Mouse (Mus musculus): ENCODE measurements around the gene Pgap3. TPM values are rescaled to one million over a fixed set of nuclear protein-coding genes. Genes with fewer than 3 reads are reported as not detected.

Gene Pgap3
- polyA plus RNA-seq, 1 experiment from 2014 or later, result 12.6 TPM

DNA sequence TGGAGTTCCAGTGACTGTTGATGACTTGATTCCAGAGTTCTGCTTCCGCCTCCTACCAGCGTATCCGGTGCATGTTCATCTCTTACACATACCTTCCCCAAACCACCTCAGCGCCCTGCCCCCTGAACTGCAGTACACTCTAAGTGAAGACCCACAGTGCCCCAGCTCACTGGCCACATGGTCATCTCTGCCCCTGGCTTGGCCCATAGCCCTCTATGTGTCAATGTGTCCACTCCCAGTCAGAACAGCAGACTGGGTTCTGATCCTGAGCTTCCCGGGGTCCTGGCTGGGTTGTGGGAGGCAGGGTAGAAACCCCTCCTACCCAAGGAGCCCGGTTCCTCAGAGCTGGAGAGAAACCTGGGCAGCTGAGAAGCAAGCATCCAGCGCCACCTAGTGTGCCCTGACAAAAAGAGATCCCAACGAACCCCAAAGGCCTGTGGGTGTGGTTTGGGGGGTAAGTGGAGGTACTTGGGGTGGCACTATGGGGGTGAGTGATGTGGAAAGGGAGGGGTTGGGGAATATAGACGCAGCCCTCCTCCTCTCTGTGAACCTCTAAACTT is 11.0 kb downstream of the Pgap3 start:
- Histone ChIP-seq H3K27ac (ENCODE audit: low read length) (no peak overlapping the region), H3K27me3 (ENCODE audit: control insufficient read depth, insufficient read depth, low read length) (peaks cover 9% of the 10 kb centered on the region; the same call in 1 of the 2 replicates), H3K9ac (replicated peaks; ENCODE audit: low read depth, low read length) (no peak overlapping the region), H3K4me1 (ENCODE audit: control insufficient read depth, insufficient read depth, low read length) (peaks cover 20% of the 10 kb centered on the region; the same call in 1 of the 2 replicates), H3K9me3 (ENCODE audit: control insufficient read depth, low read depth, low read length) (no peaks in the 10 kb centered on the region), H3K4me3 (ENCODE audit: low read depth, low read length) (no peak overlapping the region), H3K4me2 (replicated peaks; ENCODE audit: low read depth, low read length) (no peak overlapping the region), H3K36me3 (ENCODE audit: control insufficient read depth, insufficient read depth, low read length) (no peaks in the 10 kb centered on the region)
- no peak for ATAC-seq (ENCODE audit: insufficient number of reproducible peaks, insufficient read depth, low FRiP score, low read depth)
- WGBS, result 28% methylated on average over 9 of the region's 9 CpGs

DNA sequence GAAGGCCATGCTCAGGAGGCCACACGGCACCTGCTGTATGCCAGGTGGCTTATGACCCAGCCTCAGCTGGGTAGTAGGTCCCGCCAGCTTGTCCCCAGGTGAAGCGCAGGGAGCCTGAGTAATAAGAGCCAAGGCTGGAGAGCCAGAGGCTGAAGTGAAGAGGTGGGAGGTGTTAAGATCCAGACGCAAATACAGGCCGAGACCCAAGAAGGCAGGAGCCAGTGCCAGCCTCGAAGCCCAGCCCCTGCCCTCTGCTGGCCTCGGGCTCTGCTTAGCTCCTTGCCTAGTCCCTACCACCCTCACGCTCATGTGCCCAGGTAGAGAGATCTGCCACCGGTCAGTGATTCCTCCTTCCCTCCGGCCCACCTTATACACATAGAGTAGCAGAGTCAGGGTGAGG is 12.0 kb downstream of the Pgap3 start:
- Histone ChIP-seq H3K36me3 (ENCODE audit: control insufficient read depth, insufficient read depth, low read length) (no peaks in the 10 kb centered on the region), H3K9ac (replicated peaks; ENCODE audit: low read depth, low read length) (no peak overlapping the region), H3K27ac (ENCODE audit: low read length) (no peak overlapping the region), H3K4me1 (ENCODE audit: control insufficient read depth, insufficient read depth, low read length) (peaks cover 10% of the 10 kb centered on the region; the same call in 1 of the 2 replicates), H3K4me3 (ENCODE audit: low read depth, low read length) (no peak overlapping the region), H3K9me3 (ENCODE audit: control insufficient read depth, low read depth, low read length) (no peaks in the 10 kb centered on the region), H3K4me2 (replicated peaks; ENCODE audit: low read depth, low read length) (no peak overlapping the region), H3K27me3 (ENCODE audit: control insufficient read depth, insufficient read depth, low read length) (peaks cover 9% of the 10 kb centered on the region; the same call in 1 of the 2 replicates)
- WGBS, result 74% methylated on average over 10 of the region's 10 CpGs
- ATAC-seq (ENCODE audit: insufficient number of reproducible peaks, insufficient read depth, low FRiP score, low read depth), result no peak

DNA sequence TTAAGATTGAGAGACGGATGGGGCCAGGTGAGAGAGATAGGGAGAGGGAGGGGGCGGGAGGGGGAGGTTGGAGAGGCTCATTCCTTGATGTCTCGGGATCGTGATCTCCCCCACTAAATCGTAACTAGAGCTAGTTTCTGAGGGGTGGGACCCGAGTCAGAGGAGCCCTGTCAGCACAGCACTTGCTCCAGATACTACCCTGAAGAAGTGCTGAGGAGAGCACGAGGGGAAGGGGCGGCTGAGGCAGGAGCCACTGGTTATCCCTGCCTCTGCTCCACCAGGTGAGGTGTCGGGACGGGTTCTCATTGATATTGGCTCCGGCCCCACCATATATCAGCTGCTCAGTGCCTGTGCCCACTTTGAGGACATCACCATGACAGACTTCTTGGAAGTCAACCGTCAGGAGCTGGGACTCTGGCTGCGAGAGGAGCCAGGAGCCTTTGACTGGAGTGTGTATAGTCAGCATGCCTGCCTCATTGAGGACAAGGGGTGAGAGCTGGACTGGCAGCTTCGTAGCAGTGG is 13.2 kb downstream of the Pgap3 start:
- Histone ChIP-seq H3K4me3 (ENCODE audit: low read depth, low read length) (no peak overlapping the region), H3K27me3 (ENCODE audit: control insufficient read depth, insufficient read depth, low read length) (peaks cover 9% of the 10 kb centered on the region; the same call in 1 of the 2 replicates), H3K4me1 (ENCODE audit: control insufficient read depth, insufficient read depth, low read length) (0 out of 2 replicates have a peak, but pooled peaks cover under 1% of the 10 kb centered on the region), H3K27ac (ENCODE audit: low read length) (no peak overlapping the region), H3K9ac (replicated peaks; ENCODE audit: low read depth, low read length) (no peak overlapping the region), H3K9me3 (ENCODE audit: control insufficient read depth, low read depth, low read length) (no peaks in the 10 kb centered on the region), H3K4me2 (replicated peaks; ENCODE audit: low read depth, low read length) (no peak overlapping the region), H3K36me3 (ENCODE audit: control insufficient read depth, insufficient read depth, low read length) (no peaks in the 10 kb centered on the region)
- ATAC-seq (ENCODE audit: insufficient number of reproducible peaks, insufficient read depth, low FRiP score, low read depth), result no peak
- WGBS, result 48% methylated on average over 14 of the region's 14 CpGs

DNA sequence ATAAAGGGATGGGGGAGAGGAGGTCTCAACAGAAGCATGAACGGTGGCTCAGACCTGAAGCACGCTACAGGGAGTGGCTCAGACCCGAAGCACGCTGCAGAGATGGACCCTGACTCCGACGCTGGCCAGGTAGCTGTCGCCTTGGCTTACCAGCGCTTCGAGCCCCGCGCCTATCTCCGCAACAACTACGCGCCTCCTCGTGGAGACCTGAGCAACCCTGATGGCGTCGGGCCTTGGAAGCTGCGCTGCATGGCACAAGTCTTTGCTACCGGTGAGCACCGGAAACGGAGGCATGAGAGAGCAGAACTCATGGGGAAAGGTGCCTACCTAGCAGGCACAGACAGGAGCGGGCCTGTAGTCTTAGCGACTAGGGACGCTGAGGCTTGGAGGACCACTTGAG is 13.7 kb downstream of the Pgap3 start:
- H3K27me3 ChIP-seq (ENCODE audit: control insufficient read depth, insufficient read depth, low read length), result peaks cover 9% of the 10 kb centered on the region; the same call in 1 of the 2 replicates
- H3K4me3 ChIP-seq (ENCODE audit: low read depth, low read length), result no peak overlapping the region
- H3K36me3 ChIP-seq (ENCODE audit: control insufficient read depth, insufficient read depth, low read length), result no peaks in the 10 kb centered on the region
- ATAC-seq (ENCODE audit: insufficient number of reproducible peaks, insufficient read depth, low FRiP score, low read depth), result no peak
- H3K27ac ChIP-seq (ENCODE audit: low read length), result no peak overlapping the region
- no peak overlapping the region for H3K4me2 ChIP-seq (replicated peaks; ENCODE audit: low read depth, low read length)
- H3K9ac ChIP-seq (replicated peaks; ENCODE audit: low read depth, low read length), result no peak overlapping the region
- no peaks in the 10 kb centered on the region for H3K9me3 ChIP-seq (ENCODE audit: control insufficient read depth, low read depth, low read length)
- 7% methylated on average over 24 of the region's 24 CpGs for WGBS
- H3K4me1 ChIP-seq (ENCODE audit: control insufficient read depth, insufficient read depth, low read length), result no peaks in the 10 kb centered on the region

DNA sequence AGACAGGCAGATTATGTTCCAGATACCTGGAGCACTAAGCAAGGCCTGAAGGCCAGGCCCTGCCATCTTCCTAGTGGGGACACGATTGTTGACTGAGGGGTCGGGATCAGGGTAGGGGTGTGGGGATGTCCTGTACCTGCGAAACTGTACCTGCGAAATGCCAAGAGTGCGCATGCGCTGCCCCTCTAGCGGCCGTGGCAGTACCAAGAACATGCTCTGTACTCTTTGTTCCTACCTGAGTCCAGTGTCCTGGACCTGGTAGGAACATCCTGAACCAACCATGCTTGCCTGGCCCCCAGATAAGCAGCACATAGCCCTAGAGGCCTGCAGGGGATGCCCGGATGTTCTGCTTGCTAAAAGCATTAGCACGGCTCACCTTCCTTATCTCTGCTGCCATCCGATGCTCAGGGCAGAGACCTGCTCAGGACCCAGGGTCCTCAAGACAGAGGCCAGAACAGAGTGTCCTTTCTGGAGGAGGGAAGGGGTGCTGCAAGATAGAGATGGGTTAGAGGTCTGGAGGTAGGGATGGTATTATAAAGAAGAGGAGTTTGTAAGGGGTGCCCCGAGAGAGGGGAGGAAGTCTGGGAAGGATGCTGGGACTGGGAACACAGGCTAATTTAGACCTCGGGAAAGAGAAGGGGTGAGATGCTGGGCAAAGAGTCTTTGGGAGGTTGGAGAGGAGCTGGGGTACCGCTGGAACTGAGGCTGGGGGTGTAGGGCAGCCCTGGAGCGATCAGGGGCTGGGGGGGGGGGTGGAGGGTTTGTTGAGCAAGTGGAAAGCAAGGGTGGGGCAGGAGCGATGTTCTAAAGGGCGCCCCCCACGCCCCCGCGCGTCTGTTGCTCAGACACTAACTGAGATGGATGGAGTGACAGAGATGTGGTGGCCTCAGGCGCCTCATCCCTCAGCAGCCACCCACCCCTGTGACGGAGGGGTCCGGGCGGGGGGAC is 14.4 kb downstream of the Pgap3 start, which contains the start of gene Pnmt:
TSS of gene Pnmt (plus strand) at position 813 of the 948 bp plus-strand sequence.
- H3K4me1 ChIP-seq (ENCODE audit: control insufficient read depth, insufficient read depth, low read length), result no peaks in the 10 kb centered on the region
- no peak within 1 kb of the TSS for H3K27ac ChIP-seq (ENCODE audit: low read length)
- no peak within 1 kb of the TSS for H3K9ac ChIP-seq (replicated peaks; ENCODE audit: low read depth, low read length)
- H3K9me3 ChIP-seq (ENCODE audit: control insufficient read depth, low read depth, low read length), result no peaks in the 10 kb centered on the region
- peaks cover under 1% of the 10 kb centered on the region; the same call in 1 of the 2 replicates for H3K36me3 ChIP-seq (ENCODE audit: control insufficient read depth, insufficient read depth, low read length)
- 48% methylated on average over 25 of the region's 25 CpGs for WGBS
- no peak within 1 kb of the TSS for H3K4me2 ChIP-seq (replicated peaks; ENCODE audit: low read depth, low read length)
- H3K27me3 ChIP-seq (ENCODE audit: control insufficient read depth, insufficient read depth, low read length), result peaks cover 9% of the 10 kb centered on the region; the same call in 1 of the 2 replicates
- ATAC-seq (ENCODE audit: insufficient number of reproducible peaks, insufficient read depth, low FRiP score, low read depth), result no peak
- no peak within 1 kb of the TSS for H3K4me3 ChIP-seq (ENCODE audit: low read depth, low read length)

DNA sequence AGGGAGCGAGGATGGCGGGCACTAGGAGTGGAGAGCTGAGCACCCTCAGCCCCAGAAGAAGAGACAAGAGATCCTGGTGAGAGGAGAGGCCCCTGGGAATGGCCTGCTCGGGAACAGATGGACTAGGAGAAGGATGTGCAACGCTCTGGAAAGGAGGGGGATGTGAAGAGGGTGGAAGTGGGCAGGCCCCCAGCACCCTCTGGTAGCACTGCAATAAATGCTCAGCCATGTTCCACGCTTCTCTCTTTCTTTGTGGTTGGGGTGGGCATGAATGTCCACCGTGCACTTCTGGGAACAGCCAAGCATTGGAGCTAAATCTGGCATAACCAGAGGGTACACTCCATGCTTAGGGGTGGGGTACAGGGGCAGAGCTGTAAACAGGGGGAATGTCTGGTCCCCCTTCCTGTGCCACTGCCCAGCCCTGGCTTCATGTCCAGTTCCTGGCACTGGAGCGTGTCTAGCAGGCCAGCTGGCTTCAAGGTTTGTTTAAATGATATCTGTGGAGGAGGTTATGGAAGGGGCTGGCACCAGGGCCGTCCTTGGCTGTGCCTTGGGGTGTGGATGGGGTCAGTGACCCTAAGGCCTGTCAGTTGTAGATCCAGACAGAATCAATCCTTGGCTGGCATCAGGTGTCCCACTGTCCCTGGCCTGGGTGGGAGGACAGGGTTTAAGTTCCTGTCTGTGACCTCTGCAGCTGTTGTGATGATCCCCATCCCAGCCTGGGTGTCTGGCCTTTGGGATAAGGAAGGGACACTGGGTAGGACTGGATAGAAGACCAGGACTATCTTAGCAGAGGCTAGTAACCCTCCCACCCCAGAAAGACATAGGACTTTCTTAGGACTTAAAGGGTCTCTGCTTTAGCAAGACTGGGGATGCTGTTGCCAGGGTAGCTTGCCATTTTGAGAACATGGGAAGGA is 15.3 kb downstream of the Pgap3 start:
- H3K9ac ChIP-seq (replicated peaks; ENCODE audit: low read depth, low read length), result no peak overlapping the region
- H3K9me3 ChIP-seq (ENCODE audit: control insufficient read depth, low read depth, low read length), result no peaks in the 10 kb centered on the region
- no peak for ATAC-seq (ENCODE audit: insufficient number of reproducible peaks, insufficient read depth, low FRiP score, low read depth)
- peaks cover 9% of the 10 kb centered on the region; the same call in 1 of the 2 replicates for H3K27me3 ChIP-seq (ENCODE audit: control insufficient read depth, insufficient read depth, low read length)
- H3K36me3 ChIP-seq (ENCODE audit: control insufficient read depth, insufficient read depth, low read length), result peaks cover 8% of the 10 kb centered on the region
- no peak overlapping the region for H3K4me2 ChIP-seq (replicated peaks; ENCODE audit: low read depth, low read length)
- no peak overlapping the region for H3K27ac ChIP-seq (ENCODE audit: low read length)
- 64% methylated on average over 8 of the region's 8 CpGs for WGBS
- no peak overlapping the region for H3K4me3 ChIP-seq (ENCODE audit: low read depth, low read length)
- no peaks in the 10 kb centered on the region for H3K4me1 ChIP-seq (ENCODE audit: control insufficient read depth, insufficient read depth, low read length)

DNA sequence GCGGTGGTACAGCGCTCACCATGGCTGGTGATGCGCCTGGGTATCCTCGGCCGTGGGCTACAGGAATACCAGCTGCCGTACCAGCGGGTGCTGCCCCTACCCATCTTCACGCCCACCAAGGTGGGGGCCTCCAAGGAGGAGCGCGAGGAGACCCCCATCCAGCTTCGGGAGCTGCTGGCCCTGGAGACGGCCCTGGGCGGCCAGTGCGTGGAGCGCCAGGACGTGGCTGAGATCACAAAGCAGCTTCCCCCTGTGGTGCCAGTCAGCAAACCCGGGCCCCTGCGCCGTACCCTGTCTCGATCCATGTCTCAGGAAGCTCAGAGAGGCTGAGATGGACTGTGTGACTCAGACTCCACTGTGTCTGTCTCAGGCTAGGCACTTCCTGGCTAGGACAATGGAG is 16.1 kb downstream of the Pgap3 start:
- Histone ChIP-seq H3K9me3 (ENCODE audit: control insufficient read depth, low read depth, low read length) (no peaks in the 10 kb centered on the region), H3K4me3 (ENCODE audit: low read depth, low read length) (no peak overlapping the region), H3K4me2 (replicated peaks; ENCODE audit: low read depth, low read length) (no peak overlapping the region), H3K9ac (replicated peaks; ENCODE audit: low read depth, low read length) (no peak overlapping the region), H3K4me1 (ENCODE audit: control insufficient read depth, insufficient read depth, low read length) (no peaks in the 10 kb centered on the region), H3K27ac (ENCODE audit: low read length) (no peak overlapping the region), H3K36me3 (ENCODE audit: control insufficient read depth, insufficient read depth, low read length) (peaks cover 16% of the 10 kb centered on the region), H3K27me3 (ENCODE audit: control insufficient read depth, insufficient read depth, low read length) (peaks cover 9% of the 10 kb centered on the region; the same call in 1 of the 2 replicates)
- ATAC-seq (ENCODE audit: insufficient number of reproducible peaks, insufficient read depth, low FRiP score, low read depth), result no peak
- 82% methylated on average over 20 of the region's 20 CpGs for WGBS
